Mouse (Mus musculus) G1E (cell line): ENCODE results near the gene Tpra1.

Experiments
- CTCF ChIP-seq: IDR thresholded peaks from 2 replicates; pipeline ENCODE4 v1.5.1; 2012; ENCODE audit warnings: low read depth, low read length, inconsistent platforms, mixed read lengths
- GATA1 ChIP-seq: IDR thresholded peaks from 2 replicates; pipeline ENCODE4 v1.6.1; 2012; ENCODE audit warnings: borderline replicate concordance, low read length, inconsistent platforms, mixed read lengths
- GATA2 ChIP-seq: IDR thresholded peaks from 2 replicates; pipeline ENCODE4 v1.6.1; 2012; ENCODE audit warnings: low read depth, low read length, inconsistent platforms, borderline replicate concordance
- POLR2AphosphoS5 ChIP-seq: IDR thresholded peaks from 2 replicates; pipeline ENCODE4 v1.6.1; 2012; ENCODE audit warnings: low read depth, low read length, inconsistent platforms; ENCODE audit not compliant: insufficient replicate concordance
- TAL1 ChIP-seq: conservative IDR thresholded peaks from 2 replicates; pipeline ENCODE4 v1.6.1; 2012; ENCODE audit warnings: low read depth, low read length, inconsistent platforms, mixed read lengths

DNA sequence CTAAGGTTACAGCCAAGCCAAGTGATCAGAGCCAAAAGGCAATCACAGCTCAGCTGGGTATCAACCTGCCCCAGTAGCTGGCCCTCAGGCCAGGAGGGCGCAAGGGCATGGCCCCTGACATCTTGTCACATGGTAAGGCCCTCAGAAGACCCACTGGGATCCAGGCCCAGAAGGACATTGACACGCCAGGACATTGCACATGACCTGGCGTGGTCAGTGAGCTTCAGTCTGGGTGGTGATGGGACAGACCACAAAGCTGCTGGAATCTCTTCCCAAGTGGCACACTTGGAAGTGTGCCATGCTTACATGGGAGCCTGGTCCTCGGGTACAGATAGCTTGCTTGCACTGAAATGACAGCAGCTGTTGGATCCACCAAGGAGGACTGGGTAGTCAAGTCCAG is 11.0 kb downstream of the Tpra1 start:
- TF ChIP-seq CTCF, result no peak
- no peak for TF ChIP-seq GATA1
- no peak for TF ChIP-seq POLR2AphosphoS5
- no peak for TF ChIP-seq TAL1
- no peak for TF ChIP-seq GATA2
